Mouse (Mus musculus) embryonic facial prominence, embryonic 12.5 days (tissue): ENCODE data around the gene Unc80. TPM values are rescaled to one million over a fixed set of nuclear protein-coding genes. Genes with fewer than 3 reads are reported as not detected.
A peak's percentile ranks its signal among the peaks of the same experiment; 100 is the strongest.
"Not testable (repeated sequence)": the region's sequence is repeated elsewhere in the genome, so short reads cannot be mapped to it uniquely, and the experiment has no call there.

Experiments used
- ATAC-seq: fragments of 200-750 bp; cut with Nextera tagmentation; 2 replicates; pipeline ENCODE4 v1.8.0; 2017; ENCODE audit not compliant: insufficient number of reproducible peaks, insufficient read depth, low FRiP score, low TSS enrichment
- H3K27ac ChIP-seq: fragments of 300-500 bp; sonication (generic); 2 replicates; pipeline ENCODE4 v1.5.1; 2016; ENCODE audit warnings: mild to moderate bottlenecking
- H3K27me3 ChIP-seq: fragments of 300-500 bp; sonication (generic); 2 replicates; pipeline ENCODE4 v1.6.1; 2016; ENCODE audit warnings: mild to moderate bottlenecking, moderate library complexity
- H3K36me3 ChIP-seq: fragments of 300-500 bp; sonication (generic); 2 replicates; pipeline ENCODE4 v1.6.1; 2016; ENCODE audit warnings: mild to moderate bottlenecking
- H3K4me1 ChIP-seq: fragments of 300-500 bp; sonication (generic); 2 replicates; pipeline ENCODE4 v1.6.1; 2016
- H3K4me2 ChIP-seq: fragments of 300-500 bp; sonication (generic); replicated peaks from 2 replicates; pipeline ENCODE4 v1.6.1; 2016; ENCODE audit warnings: mild to moderate bottlenecking, moderate library complexity
- H3K4me3 ChIP-seq: fragments of 300-500 bp; sonication (generic); 2 replicates; pipeline ENCODE4 v1.5.1; 2016; ENCODE audit warnings: mild to moderate bottlenecking
- H3K9ac ChIP-seq: fragments of 300-500 bp; sonication (generic); 2 replicates; pipeline ENCODE4 v1.6.1; 2016; ENCODE audit warnings: mild to moderate bottlenecking, moderate library complexity
- H3K9me3 ChIP-seq: fragments of 300-500 bp; sonication (generic); 2 replicates; pipeline ENCODE4 v1.6.1; 2016; ENCODE audit warnings: mild to moderate bottlenecking, moderate library complexity
- WGBS: fragments of 180-500 bp; shearing (Covaris S2); methylation state at CpG from one replicate; pipeline ENCODE4 v1.1.7; 2016; 5-methylcytosine and 5-hydroxymethylcytosine counted together
- polyA plus RNA-seq: library from polyadenylated mRNA; unstranded; fragments of >200 nt; fragmentation: Nextera tagmentation; extraction: Ambion mirVana; gene quantifications from 2 replicates; pipeline ENCODE4 v1.2.1, GENCODE M21; 2016

Gene Unc80
- polyA plus RNA-seq, 1 experiment from 2014 or later: 0.08 TPM

DNA sequence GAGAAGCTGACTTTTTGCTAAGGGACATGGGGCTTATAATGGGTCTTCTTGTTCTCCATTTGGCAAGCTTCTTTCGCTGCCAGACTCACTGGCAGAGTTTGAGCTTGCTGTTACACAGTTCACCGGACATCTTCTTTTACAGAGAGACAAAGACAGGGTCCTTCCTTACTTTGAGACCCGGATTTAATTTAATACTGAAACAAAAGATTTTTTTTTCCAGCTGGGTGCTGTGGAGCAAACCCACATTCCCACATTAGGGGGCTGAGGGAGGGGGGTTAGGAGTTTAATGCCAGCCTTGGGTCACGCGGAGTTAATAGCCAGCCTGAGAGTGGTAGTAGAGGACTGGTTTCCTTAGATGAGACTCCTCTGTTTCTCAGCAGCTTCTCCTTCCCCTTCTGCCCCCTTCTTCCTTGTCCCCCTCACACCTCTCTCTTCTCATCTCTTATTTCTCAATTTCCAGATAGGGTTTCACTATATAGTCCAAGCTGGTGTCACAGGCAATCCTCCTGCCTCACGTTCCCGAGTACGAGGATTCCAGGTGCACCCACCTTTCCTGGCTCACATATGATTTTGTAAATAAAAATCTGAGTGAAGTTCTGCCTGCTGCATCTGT lies 224.7 kb downstream of the Unc80 start:
- Histone ChIP-seq H3K4me2 (no peak overlapping the region), H3K9me3 (no peaks in the 10 kb centered on the region), H3K27me3 (no peaks in the 10 kb centered on the region), H3K4me1 (no peaks in the 10 kb centered on the region), H3K36me3 (no peaks in the 10 kb centered on the region), H3K9ac (no peak overlapping the region), H3K4me3 (no peak overlapping the region), H3K27ac (no peak overlapping the region)
- ATAC-seq: no peak
- WGBS: 74% methylated on average over 8 of the region's 8 CpGs

- Histone ChIP-seq H3K36me3 (no peaks in the 10 kb centered on the region), H3K27me3 (no peaks in the 10 kb centered on the region), H3K9me3 (no peaks in the 10 kb centered on the region), H3K4me1 (no peaks in the 10 kb centered on the region), H3K9ac (no peak overlapping the region), H3K27ac (no peak overlapping the region), H3K4me3 (no peak overlapping the region), H3K4me2 (no peak overlapping the region)
- ATAC-seq: no peak
- WGBS: 75% methylated on average over 5 of the region's 5 CpGs
Observed at GRCm38 (mm10) chr1:66694266-66694665, 226.1 kb downstream of the Unc80 start.

DNA sequence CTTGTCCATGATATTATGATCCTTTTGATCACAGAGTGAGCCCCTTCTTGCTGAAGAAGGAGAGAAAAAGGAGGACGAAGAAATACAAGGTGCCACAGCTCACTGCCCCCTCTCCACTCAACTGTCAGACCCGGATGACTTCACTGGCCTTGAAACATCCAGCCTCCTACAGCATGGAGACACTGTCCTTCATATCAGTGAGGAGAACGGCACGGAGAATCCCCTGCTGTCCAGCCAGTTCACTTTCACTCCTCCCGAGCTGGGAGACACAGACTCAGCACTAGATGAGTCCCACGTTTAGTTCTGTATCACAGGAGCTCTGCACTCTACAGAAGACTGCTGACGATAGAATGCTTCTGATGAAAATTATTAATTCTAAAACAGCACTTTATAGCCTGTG lies 227.1 kb downstream of the Unc80 start:
- H3K4me3 ChIP-seq: no peak overlapping the region
- H3K36me3 ChIP-seq: no peaks in the 10 kb centered on the region
- WGBS: 73% methylated on average over 7 of the region's 7 CpGs
- no peak for ATAC-seq
- H3K27me3 ChIP-seq: no peaks in the 10 kb centered on the region
- no peaks in the 10 kb centered on the region for H3K9me3 ChIP-seq
- no peaks in the 10 kb centered on the region for H3K4me1 ChIP-seq
- no peak overlapping the region for H3K27ac ChIP-seq
- no peak overlapping the region for H3K4me2 ChIP-seq
- no peak overlapping the region for H3K9ac ChIP-seq

GRCm38 (mm10) chr1:66699630-66700029 lies 231.5 kb downstream of the Unc80 start:
- H3K36me3 ChIP-seq, H3K27ac ChIP-seq, H3K4me2 ChIP-seq, H3K4me3 ChIP-seq, ATAC-seq, H3K27me3 ChIP-seq, H3K4me1 ChIP-seq, H3K9ac ChIP-seq, H3K9me3 ChIP-seq: not testable (repeated sequence)
- WGBS: 86% methylated on average over 10 of the region's 10 CpGs

GRCm38 (mm10) chr1:66700149-66700692 lies 232.1 kb downstream of the Unc80 start:
- Histone ChIP-seq H3K9ac (no peak overlapping the region), H3K9me3 (no peaks in the 10 kb centered on the region), H3K4me1 (peaks cover 8% of the 10 kb centered on the region), H3K27me3 (no peaks in the 10 kb centered on the region), H3K36me3 (no peaks in the 10 kb centered on the region), H3K4me3 (peak overlapping the region; percentile 81), H3K27ac (no peak overlapping the region), H3K4me2 (peak overlapping the region; percentile 54)
- peak; percentile 50 for ATAC-seq
- WGBS: 49% methylated on average over 5 of the region's 5 CpGs

- Histone ChIP-seq H3K36me3 (no peaks in the 10 kb centered on the region), H3K9me3 (no peaks in the 10 kb centered on the region), H3K27ac (peak within 1 kb of the TSS; percentile 59), H3K9ac (peak within 1 kb of the TSS; percentile 73), H3K4me2 (peak within 1 kb of the TSS; percentile 54), H3K4me3 (peak within 1 kb of the TSS; percentile 81), H3K27me3 (no peaks in the 10 kb centered on the region), H3K4me1 (peaks cover 8% of the 10 kb centered on the region)
- ATAC-seq: peak; percentile 99
- WGBS: under 1% methylated on average over 73 of the region's 73 CpGs
Observed at GRCm38 (mm10) chr1:66700693-66701575, 232.8 kb downstream of the Unc80 start, which contains the start of gene Rpe. Rpe (plus strand) TSS chr1:66700831.

DNA sequence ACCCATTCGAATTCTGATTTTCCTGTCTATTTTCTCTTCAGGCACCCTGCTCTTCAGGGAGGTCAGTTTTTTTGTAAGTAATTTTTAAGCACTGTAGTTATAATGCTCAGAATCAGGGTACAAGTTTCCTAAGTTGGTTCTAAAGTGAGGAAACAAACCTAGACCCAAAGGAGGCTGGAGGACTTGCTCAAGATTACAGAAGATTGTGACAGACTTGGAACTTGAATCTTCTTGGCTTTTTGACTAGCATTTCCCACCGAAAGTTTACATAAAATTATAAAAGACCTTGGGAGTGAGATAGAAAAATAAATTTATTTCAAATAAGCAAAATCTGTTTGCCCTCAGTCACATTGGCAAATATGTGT lies 233.4 kb downstream of the Unc80 start:
- no peak overlapping the region for H3K27ac ChIP-seq

DNA sequence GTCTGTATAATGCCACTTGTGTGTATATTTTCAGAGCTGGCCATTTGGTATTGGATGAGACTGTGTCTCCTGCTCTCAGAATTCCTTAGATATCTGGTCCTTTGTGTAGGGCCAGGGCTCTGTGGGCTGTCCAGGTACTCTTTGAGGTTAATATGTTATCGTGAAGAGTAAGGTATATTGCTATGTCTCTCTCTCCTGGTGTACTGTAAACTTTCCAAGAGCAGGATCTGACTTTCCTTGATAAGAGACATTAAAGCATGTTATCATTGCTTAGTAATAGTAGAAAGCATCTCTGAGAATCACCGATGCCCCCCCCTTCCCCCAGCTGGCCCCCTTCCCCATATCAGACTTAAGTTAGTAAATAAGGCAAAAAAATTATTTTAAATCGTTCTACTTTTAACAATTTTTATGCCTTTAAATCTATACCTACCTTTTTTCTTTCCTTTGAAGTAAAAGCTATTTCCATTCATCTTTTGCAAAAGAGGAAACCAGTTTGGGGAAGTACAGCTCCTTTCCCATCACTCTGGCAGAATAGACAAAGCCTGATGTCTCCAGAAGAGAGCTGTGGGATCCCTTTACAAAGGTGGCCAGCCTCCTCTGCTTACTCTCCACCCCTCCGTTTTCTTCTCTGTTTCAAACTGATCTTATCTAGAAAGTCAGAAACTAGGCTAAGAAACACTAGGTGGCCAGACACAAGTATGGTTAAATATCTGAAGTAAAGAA lies 234.6 kb downstream of the Unc80 start:
- no peak overlapping the region for H3K27ac ChIP-seq
- H3K4me2 ChIP-seq: no peak overlapping the region
- H3K9ac ChIP-seq: no peak overlapping the region
- no peaks in the 10 kb centered on the region for H3K27me3 ChIP-seq
- peaks cover 8% of the 10 kb centered on the region for H3K4me1 ChIP-seq
- no peak for ATAC-seq
- H3K4me3 ChIP-seq: no peak overlapping the region
- 83% methylated on average over 4 of the region's 4 CpGs for WGBS
- H3K36me3 ChIP-seq: peaks cover 10% of the 10 kb centered on the region; the same call in 1 of the 2 replicates
- H3K9me3 ChIP-seq: no peaks in the 10 kb centered on the region

More for the DNA sequence above, 233.4 kb downstream of the Unc80 start:
- Histone ChIP-seq H3K36me3 (peaks cover 3% of the 10 kb centered on the region; the same call in 1 of the 2 replicates), H3K9ac (peak overlapping the region; percentile 73), H3K4me3 (peak overlapping the region; percentile 81), H3K4me1 (peaks cover 8% of the 10 kb centered on the region), H3K4me2 (peak overlapping the region; percentile 54), H3K27me3 (no peaks in the 10 kb centered on the region), H3K9me3 (no peaks in the 10 kb centered on the region)
- WGBS: 37% methylated on average over 2 of the region's 2 CpGs
- no peak for ATAC-seq

- WGBS: 65% methylated on average over 6 of the region's 6 CpGs
- no peak overlapping the region for H3K4me3 ChIP-seq
- H3K4me1 ChIP-seq: peaks cover 8% of the 10 kb centered on the region
- no peak overlapping the region for H3K27ac ChIP-seq
- no peak for ATAC-seq
- H3K9me3 ChIP-seq: no peaks in the 10 kb centered on the region
- H3K4me2 ChIP-seq: no peak overlapping the region
- H3K9ac ChIP-seq: no peak overlapping the region
- H3K36me3 ChIP-seq: peaks cover 18% of the 10 kb centered on the region
- no peaks in the 10 kb centered on the region for H3K27me3 ChIP-seq
Observed at GRCm38 (mm10) chr1:66704523-66704922, 236.4 kb downstream of the Unc80 start.

DNA sequence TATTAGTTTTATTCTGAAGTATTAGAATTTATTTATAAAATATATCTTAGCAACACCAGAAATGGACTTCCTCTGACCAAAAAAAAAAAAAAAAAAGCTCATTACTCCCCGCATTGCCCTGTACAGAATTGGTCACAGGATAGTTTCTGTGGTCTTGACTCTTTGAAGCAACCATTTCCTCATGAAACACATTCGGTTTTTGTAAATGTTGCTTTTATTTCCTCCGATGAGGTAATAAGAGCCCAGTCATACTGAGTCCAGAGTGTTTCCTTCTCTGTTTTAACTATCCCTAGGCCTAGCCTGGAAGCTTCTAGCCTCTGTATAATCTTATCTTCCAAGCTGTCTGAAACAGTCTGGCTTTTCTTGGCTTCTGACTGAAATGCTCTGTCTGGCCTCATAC lies 244.7 kb downstream of the Unc80 start:
- no peak for ATAC-seq
- 88% methylated on average over 3 of the region's 3 CpGs for WGBS
- Histone ChIP-seq H3K4me3 (no peak overlapping the region), H3K27ac (no peak overlapping the region), H3K36me3 (peaks cover 37% of the 10 kb centered on the region), H3K4me1 (no peaks in the 10 kb centered on the region), H3K9ac (no peak overlapping the region), H3K27me3 (no peaks in the 10 kb centered on the region), H3K9me3 (no peaks in the 10 kb centered on the region), H3K4me2 (no peak overlapping the region)

DNA sequence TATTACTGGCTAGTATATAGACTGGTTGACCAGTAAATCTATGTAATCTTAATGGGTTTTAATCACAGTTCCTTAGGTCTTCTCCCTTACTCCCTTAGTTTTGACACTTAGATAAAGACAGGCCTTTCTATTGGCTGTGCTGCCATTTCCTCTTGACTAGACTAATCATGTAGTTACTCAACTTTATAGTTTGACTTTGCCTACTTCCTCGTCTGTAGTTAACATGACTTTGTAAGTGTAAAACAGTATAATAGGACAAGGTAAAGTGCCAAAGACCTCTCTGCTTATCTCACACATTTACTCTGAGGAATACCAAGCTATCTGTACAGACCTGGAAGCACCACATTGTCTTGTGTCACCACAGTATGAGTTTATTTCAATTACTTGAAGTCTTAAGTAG lies 262.4 kb downstream of the Unc80 start:
- no peak for ATAC-seq
- Histone ChIP-seq H3K36me3 (peaks cover 28% of the 10 kb centered on the region), H3K4me1 (no peaks in the 10 kb centered on the region), H3K9me3 (no peaks in the 10 kb centered on the region), H3K27ac (no peak overlapping the region), H3K27me3 (no peaks in the 10 kb centered on the region), H3K4me2 (no peak overlapping the region), H3K9ac (no peak overlapping the region), H3K4me3 (no peak overlapping the region)
- 85% methylated on average over 1 of the region's 1 CpGs for WGBS
